Mouse (Mus musculus): Measurements from ENCODE around the gene Abhd18. TPM values are rescaled to one million over a fixed set of nuclear protein-coding genes. Genes with fewer than 3 reads are reported as not detected.

Gene Abhd18
- polyA plus RNA-seq, 1 experiment from 2014 or later: 5.2 TPM

DNA sequence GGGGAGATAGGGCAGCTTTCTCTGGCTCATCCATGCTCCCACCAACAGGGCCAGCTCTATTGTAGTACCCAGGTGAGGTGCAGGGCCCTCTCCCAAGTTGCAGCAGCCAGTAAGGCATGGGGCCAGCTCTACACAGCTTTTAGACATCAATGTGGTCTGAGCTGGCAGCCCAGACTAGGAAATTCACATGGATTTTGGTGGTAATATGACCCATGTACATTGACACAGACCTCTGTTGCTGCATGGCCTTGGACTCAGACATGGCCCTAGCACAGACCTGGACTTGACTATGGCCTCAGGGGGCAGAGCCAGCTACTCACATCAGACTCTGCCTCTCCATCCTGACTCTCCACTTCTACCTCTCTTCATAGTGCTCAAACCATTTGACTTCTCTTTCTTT, 112.1 kb downstream of the Abhd18 start:
- no peaks in the 10 kb centered on the region for H3K36me3 ChIP-seq (ENCODE audit: control insufficient read depth, insufficient read depth, low read length)
- no peak overlapping the region for H3K4me3 ChIP-seq (ENCODE audit: low read depth, low read length)
- H3K4me1 ChIP-seq (ENCODE audit: control insufficient read depth, insufficient read depth, low read length): no peaks in the 10 kb centered on the region
- H3K9ac ChIP-seq (ENCODE audit: low read length): no peak overlapping the region
- no peak for DNase-seq (ENCODE audit: low spot score)
- no peak for ATAC-seq
- H3K9me3 ChIP-seq (replicated peaks; ENCODE audit: control insufficient read depth, low read length): no peaks in the 10 kb centered on the region
- H3K27me3 ChIP-seq (replicated peaks; ENCODE audit: control insufficient read depth, insufficient read depth, low read length): no peaks in the 10 kb centered on the region
- no peak overlapping the region for H3K27ac ChIP-seq (ENCODE audit: low read depth, low read length)
- H3K4me2 ChIP-seq (ENCODE audit: low read length): no peak overlapping the region

GRCm38 (mm10) chr3:40980758-40981157, 134.0 kb downstream of the Abhd18 start:
- ATAC-seq (no peak), DNase-seq (ENCODE audit: low spot score) (no peak)
- no peak overlapping the region for H3K9ac ChIP-seq (ENCODE audit: low read length)
- H3K27me3 ChIP-seq (replicated peaks; ENCODE audit: control insufficient read depth, insufficient read depth, low read length): no peaks in the 10 kb centered on the region
- no peaks in the 10 kb centered on the region for H3K4me1 ChIP-seq (ENCODE audit: control insufficient read depth, insufficient read depth, low read length)
- H3K36me3 ChIP-seq (ENCODE audit: control insufficient read depth, insufficient read depth, low read length): no peaks in the 10 kb centered on the region
- no peak overlapping the region for H3K27ac ChIP-seq (ENCODE audit: low read depth, low read length)
- H3K9me3 ChIP-seq (replicated peaks; ENCODE audit: control insufficient read depth, low read length): no peaks in the 10 kb centered on the region
- H3K4me3 ChIP-seq (ENCODE audit: low read depth, low read length): no peak overlapping the region
- H3K4me2 ChIP-seq (ENCODE audit: low read length): no peak overlapping the region

GRCm38 (mm10) chr3:40987539-40987938, 140.8 kb downstream of the Abhd18 start:
- WGBS: 84% methylated on average over 5 of the region's 5 CpGs
- no peak for ATAC-seq

More at GRCm38 (mm10) chr3:40987539-40987938, 140.8 kb downstream of the Abhd18 start:
- no peak for DNase-seq (ENCODE audit: low spot score)
- H3K4me3 ChIP-seq (ENCODE audit: low read depth, low read length): no peak overlapping the region
- no peaks in the 10 kb centered on the region for H3K36me3 ChIP-seq (ENCODE audit: control insufficient read depth, insufficient read depth, low read length)
- no peak overlapping the region for H3K9ac ChIP-seq (ENCODE audit: low read length)
- no peaks in the 10 kb centered on the region for H3K4me1 ChIP-seq (ENCODE audit: control insufficient read depth, insufficient read depth, low read length)
- no peak overlapping the region for H3K27ac ChIP-seq (ENCODE audit: low read depth, low read length)
- no peaks in the 10 kb centered on the region for H3K9me3 ChIP-seq (replicated peaks; ENCODE audit: control insufficient read depth, low read length)
- H3K4me2 ChIP-seq (ENCODE audit: low read length): no peak overlapping the region
- no peaks in the 10 kb centered on the region for H3K27me3 ChIP-seq (replicated peaks; ENCODE audit: control insufficient read depth, insufficient read depth, low read length)

Other genes starting within 250 kb of the Abhd18 start
- 0.25 TPM in 1 of 2 replicates, not detected in the other for gene Slc25a31, start 138.1 kb upstream of the Abhd18 start, polyA plus RNA-seq (2014; fragmentation: Nextera tagmentation; extraction: Ambion mirVana)
- gene Hspa4l, start 102.5 kb upstream of the Abhd18 start, polyA plus RNA-seq (2014; fragmentation: Nextera tagmentation; extraction: Ambion mirVana): 38.2 and 46.0 TPM in 2 replicates
- 26.3 and 30.7 TPM in 2 replicates for gene Plk4, start 47.0 kb upstream of the Abhd18 start, polyA plus RNA-seq (2014; fragmentation: Nextera tagmentation; extraction: Ambion mirVana)
- 22.6 and 23.5 TPM in 2 replicates for gene Mfsd8, start 84 bp upstream of the Abhd18 start, polyA plus RNA-seq (2014; fragmentation: Nextera tagmentation; extraction: Ambion mirVana)
- gene 1700034I23Rik, start 55.6 kb downstream of the Abhd18 start, polyA plus RNA-seq (2014; fragmentation: Nextera tagmentation; extraction: Ambion mirVana): 0.14 TPM in 1 of 2 replicates, not detected in the other
- 1.8 and 2.7 TPM in 2 replicates for gene Larp1b, start 102.9 kb downstream of the Abhd18 start, polyA plus RNA-seq (2014; fragmentation: Nextera tagmentation; extraction: Ambion mirVana)
- gene Pgrmc2, start 236.1 kb downstream of the Abhd18 start, polyA plus RNA-seq (2014; fragmentation: Nextera tagmentation; extraction: Ambion mirVana): 17.5 and 21.8 TPM in 2 replicates

Measured in forebrain, embryonic 14.5 days (tissue).